Mouse (Mus musculus) skeletal muscle tissue, adult 2 months (tissue): ENCODE results near the gene Fam204a.

Experiments
- DNase-seq: peaks from one replicate; pipeline ENCODE4 v3.0.0-alpha.2; 2012; ENCODE audit warnings: low read depth, low spot score

Gene Fam204a

GRCm38 (mm10) chr19:60160611-60161274 is 65.8 kb downstream of the Fam204a start:
- DNase-seq: peak; percentile 52

- DNase-seq: no peak
Measured at GRCm38 (mm10) chr19:60159827-60160226, 66.7 kb downstream of the Fam204a start.

- no peak for DNase-seq
Measured at GRCm38 (mm10) chr19:60155266-60155665, 71.2 kb downstream of the Fam204a start.

- no peak for DNase-seq
Measured at GRCm38 (mm10) chr19:60153096-60153495, 73.4 kb downstream of the Fam204a start.

GRCm38 (mm10) chr19:60150056-60150455 is 76.4 kb downstream of the Fam204a start:
- no peak for DNase-seq

- no peak for DNase-seq
Measured at GRCm38 (mm10) chr19:60149078-60149960, 77.2 kb downstream of the Fam204a start.
